Mouse (Mus musculus): Measurements from ENCODE around the gene C2cd3.

DNA sequence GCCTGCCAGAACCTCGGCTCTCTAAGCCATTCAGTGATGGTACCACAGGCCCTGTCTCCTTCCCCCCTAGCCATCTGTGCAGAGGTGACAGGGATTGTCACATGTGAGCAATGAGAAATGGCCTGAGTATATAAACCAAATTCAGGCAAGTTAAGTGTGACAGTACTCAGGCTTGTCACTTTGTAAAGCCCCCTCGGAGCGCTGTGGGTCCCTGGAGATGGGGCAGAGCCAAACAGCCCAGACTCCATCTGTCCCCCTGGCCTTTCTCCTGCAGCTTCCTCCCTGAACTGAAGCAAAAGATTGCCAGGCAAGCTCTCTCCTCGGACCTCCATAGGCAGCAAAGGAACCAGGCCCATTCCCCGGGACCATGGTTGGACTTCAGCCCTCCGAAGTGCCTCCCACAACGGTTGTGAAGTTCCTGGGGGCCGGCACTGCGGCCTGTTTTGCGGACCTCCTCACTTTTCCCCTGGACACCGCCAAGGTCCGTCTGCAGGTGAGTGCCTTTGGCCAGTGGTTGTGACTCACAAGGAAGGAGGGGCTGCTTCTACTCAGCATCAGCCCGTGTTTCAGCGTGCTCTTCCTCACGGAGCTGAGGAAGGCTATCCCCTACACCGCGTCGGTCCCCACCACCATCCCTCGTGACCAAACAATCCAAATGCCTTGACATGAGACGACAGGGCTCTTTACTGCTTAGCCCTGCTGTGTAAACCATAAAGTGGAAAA is 107.2 kb downstream of the C2cd3 start:
- TF ChIP-seq CTCF (IDR thresholded peaks at IDR 0.05), result no peak
- no peak for TF ChIP-seq EP300 (IDR thresholded peaks at IDR 0.05)

All from lung, postnatal 0 days (tissue).